Mouse (Mus musculus): ENCODE results near the gene Acss3.

Gene Acss3

GRCm38 (mm10) chr10:107011142-107011541 is 112.3 kb downstream of the Acss3 start:
- no peak for DNase-seq (ENCODE audit: low spot score)

DNA sequence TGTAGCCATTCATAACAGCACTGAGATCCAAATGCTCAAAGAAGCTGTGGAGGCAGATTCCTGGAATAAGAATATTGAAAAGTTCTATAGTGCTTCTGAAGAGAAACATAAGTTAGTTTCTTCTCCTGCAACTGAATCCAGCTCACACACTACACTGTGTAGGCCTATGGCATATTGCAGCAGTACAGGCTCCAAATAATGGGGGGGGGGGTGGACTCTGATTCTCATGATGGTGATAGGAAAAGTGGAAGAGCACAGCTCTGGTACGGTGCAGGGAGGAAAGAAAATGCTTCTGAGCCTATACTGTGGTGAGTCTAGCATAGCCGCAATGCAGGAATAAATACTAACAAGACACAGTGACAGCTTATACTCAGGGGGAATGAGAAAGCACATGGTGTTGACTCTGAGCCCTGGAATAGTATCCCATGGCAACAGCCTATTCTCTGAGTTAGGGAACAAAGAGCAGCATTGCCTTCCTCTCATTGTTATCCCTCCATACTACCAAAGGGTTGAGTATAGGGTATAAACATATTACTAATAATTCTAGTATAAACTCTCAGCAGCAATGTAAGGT is 125.3 kb downstream of the Acss3 start:
- no peak for DNase-seq (ENCODE audit: low spot score)

GRCm38 (mm10) chr10:106989478-106989877 is 134.0 kb downstream of the Acss3 start:
- DNase-seq (ENCODE audit: low spot score), result no peak

- no peak for DNase-seq (ENCODE audit: low spot score)
Observed at GRCm38 (mm10) chr10:106975193-106976141, 148.0 kb downstream of the Acss3 start.

GRCm38 (mm10) chr10:106959026-106959425 is 164.4 kb downstream of the Acss3 start:
- DNase-seq (ENCODE audit: low spot score), result no peak

DNA sequence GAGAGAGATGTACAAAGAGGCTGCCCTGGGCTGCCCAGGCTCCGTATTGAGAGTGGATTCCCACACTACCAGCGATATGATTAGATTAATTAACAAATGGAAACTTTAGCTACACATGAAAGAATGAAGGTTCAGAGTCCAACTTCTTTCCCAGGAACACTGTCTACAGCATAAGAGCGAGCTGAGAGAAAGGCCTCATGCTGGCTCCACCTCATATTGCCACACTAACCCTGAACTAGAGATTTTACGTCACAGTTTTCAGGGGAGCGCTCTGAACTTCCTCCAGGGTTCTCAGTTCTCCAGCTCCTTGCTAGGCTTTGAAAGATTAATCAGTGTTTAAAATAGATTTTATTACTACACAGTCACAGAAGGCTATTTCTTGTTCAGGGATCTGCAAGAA is 182.1 kb downstream of the Acss3 start:
- DNase-seq (ENCODE audit: low spot score), result no peak

GRCm38 (mm10) chr10:106939441-106939840 is 184.0 kb downstream of the Acss3 start:
- no peak for DNase-seq (ENCODE audit: low spot score)

DNA sequence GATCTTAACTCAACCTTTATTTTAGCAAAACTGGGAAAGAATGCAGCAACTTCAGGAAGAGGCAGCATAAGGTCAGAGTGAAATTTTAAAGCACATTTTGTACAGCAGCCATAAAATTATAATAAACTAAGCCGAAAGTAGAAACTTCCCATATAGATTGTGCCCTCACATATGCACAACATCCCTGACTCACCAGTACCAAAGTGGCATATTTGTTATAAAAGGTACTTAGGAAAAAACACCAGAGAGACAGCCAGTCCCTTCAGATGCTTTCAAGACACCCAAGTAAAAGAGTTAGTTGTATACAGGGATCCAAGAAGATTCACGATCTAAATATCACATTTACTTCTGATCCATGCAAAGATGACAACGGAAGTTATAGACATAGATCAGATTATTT is 184.6 kb downstream of the Acss3 start:
- no peak for DNase-seq (ENCODE audit: low spot score)

GRCm38 (mm10) chr10:106936996-106937395 is 186.5 kb downstream of the Acss3 start:
- DNase-seq (ENCODE audit: low spot score), result no peak

- no peak for DNase-seq (ENCODE audit: low spot score)
Observed at GRCm38 (mm10) chr10:106932571-106933073, 190.8 kb downstream of the Acss3 start.

- no peak for DNase-seq (ENCODE audit: low spot score)
Observed at GRCm38 (mm10) chr10:106928576-106929332, 194.7 kb downstream of the Acss3 start.

DNA sequence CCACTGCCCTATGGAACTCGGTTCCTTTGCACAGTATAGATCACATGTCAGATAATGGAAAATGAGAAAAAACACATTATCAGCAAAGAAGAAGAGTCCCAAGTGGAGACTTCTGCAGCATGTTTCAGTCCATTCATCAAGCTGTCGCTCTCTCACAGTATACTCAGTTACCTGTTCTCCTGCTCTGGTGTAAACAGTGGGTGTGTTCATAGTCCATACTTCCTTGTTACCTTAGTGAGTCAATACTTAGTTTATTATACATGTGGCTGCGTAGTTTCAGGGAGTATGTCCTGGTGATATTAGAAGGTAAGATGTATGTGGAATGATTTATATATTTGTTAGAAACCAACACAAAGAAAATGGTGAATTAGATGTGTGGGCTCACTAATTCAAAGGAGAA is 198.7 kb downstream of the Acss3 start:
- no peak for DNase-seq (ENCODE audit: low spot score)

DNA sequence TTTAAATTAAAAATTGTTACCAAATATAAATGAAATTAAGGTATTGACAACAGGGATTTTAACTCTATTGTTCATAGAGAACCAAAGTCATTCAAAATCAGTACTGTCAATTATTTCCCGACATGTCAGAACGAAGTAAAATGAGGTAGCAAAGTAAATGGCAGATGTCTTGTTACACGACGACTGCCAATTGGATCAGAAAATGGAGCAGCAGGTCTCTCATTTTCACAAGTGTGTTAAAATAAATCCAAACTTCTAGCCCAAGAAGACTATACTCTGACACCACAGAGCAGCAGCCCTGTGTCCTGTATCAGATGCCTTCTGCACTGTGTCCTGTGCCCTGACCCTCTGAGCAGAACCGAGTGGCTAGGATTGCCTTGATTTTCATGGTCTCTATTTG is 199.1 kb downstream of the Acss3 start:
- DNase-seq (ENCODE audit: low spot score), result no peak

DNA sequence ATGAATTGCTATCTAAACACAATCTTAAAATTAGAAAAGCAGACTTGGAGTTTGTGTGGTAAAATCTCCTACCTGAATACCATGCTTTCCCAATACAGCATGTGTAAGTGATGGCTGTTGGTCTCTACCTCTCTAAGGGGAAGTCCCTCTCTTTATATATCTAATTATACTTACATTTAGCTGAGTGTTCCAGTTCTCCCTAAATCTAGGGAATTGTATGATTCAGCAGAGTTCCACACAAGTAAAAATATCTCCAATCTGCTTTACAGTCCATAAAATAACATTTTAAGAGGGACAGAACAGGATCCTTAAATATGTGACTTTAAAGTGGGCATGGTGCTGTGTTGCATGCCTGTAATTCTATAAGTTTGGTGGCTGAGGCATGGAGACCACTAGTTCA is 208.6 kb downstream of the Acss3 start:
- DNase-seq (ENCODE audit: low spot score), result no peak

DNA sequence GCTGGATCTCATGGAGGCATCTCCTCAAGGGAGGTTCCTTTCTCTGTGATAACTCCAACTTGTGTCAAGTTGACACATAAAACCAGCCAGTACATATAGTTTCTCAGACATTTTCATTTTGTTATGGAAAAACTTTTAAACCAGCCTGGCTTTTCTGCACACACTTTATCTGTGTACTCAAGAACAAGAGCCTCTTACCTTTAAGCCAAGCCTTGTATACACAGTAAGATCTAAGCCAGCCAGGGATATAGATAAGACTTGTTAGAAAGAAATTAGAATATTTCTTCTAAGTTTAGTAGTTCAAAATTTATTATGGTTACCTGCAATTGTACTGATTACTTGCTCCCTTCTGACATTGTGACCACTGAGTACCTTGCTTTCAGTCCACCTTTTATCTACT is 209.2 kb downstream of the Acss3 start:
- DNase-seq (ENCODE audit: low spot score), result no peak

DNA sequence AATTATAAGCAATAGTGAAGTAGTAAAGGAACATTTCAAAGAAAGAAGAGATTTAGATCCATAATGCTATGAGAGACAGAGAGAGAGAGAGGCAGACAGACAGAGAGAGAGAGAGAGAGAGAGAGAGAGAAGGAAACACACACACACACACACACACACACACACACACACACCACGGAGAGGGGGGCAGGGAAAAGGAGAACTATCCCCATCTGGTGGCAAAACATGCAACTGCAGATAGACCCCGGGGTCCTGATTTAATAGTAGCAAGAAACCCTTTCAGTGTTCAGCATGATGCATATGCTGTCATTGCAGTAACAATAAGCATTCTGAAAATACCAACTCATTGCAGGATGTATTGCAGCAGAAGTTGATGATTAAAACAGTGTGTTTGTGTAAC is 210.4 kb downstream of the Acss3 start:
- DNase-seq (ENCODE audit: low spot score), result no peak

DNA sequence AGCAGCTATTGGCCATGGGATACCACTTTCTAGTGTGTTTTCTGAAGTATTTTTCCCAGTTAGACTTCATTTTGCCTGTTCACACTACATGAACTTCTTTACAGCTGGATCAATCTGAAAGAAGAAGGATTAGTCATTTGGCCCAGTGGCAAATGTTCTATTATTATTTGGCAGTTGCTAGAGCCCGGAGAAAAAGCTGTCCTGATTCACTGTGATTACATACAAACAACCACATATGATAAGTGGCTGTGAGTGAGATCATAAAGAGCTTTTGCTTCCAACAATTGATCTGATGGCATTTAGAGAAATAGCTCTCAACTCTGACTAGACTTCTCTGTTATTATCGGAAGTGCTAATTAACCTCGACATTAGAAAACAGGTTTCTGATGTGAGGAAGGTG is 213.4 kb downstream of the Acss3 start:
- DNase-seq (ENCODE audit: low spot score), result no peak

DNA sequence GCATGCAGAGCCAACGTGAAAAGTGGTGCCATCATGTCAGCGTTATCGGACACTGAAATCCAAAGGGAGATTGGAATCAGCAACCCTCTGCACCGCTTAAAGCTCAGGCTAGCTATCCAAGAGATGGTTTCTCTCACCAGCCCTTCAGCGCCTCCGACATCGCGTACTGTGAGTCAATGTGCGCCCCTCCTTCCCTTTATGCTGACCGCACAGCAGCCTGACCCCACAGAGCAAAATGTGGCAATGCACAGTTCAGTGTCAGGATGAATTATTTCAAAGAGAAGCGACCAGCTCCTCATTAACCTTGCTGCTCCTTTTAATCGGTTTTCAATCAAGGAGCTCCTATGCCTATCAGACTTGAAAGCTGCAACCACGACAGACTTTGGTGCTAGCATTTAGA is 227.1 kb downstream of the Acss3 start:
- no peak for DNase-seq (ENCODE audit: low spot score)
